Mouse (Mus musculus) C2C12 (cell line): ENCODE measurements around the gene Skiv2l. TPM values are rescaled to one million over a fixed set of nuclear protein-coding genes. Genes with fewer than 3 reads are reported as not detected.

Source experiments
- H3K27me3 ChIP-seq: one replicate; pipeline ENCODE4 v1.6.1; 2011; ENCODE audit not compliant: control insufficient read depth, insufficient read depth, insufficient read length
- H3K36me3 ChIP-seq: one replicate; pipeline ENCODE4 v1.6.1; 2011; ENCODE audit not compliant: control insufficient read depth, insufficient read depth
- H3K4me3 ChIP-seq: one replicate; pipeline ENCODE4 v1.5.1; 2011; ENCODE audit warnings: mild to moderate bottlenecking, control low read depth; ENCODE audit not compliant: poor library complexity, insufficient read depth, severe bottlenecking
- H3K79me2 ChIP-seq: one replicate; pipeline ENCODE4 v1.6.1; 2011; ENCODE audit not compliant: control insufficient read depth, insufficient read depth
- H3K79me3 ChIP-seq: one replicate; pipeline ENCODE4 v1.6.1; 2011; ENCODE audit warnings: low read depth, control low read depth
- H3ac ChIP-seq: one replicate; pipeline ENCODE3; 2011; ENCODE audit warnings: low read depth; ENCODE audit not compliant: control insufficient read depth, insufficient read length
- CEBPB ChIP-seq: IDR thresholded peaks from one replicate; pipeline ENCODE4 v1.6.1; 2011; ENCODE audit warnings: low read depth, mild to moderate bottlenecking, control low read depth, moderate library complexity
- CTCF ChIP-seq: IDR thresholded peaks from one replicate; pipeline ENCODE4 v1.5.1; 2011; ENCODE audit not compliant: control insufficient read depth, insufficient read depth, insufficient read length
- FOSL1 ChIP-seq: IDR thresholded peaks from one replicate; pipeline ENCODE4 v1.8.0; 2011; ENCODE audit warnings: mild to moderate bottlenecking, low read length; ENCODE audit not compliant: poor library complexity, insufficient read depth, severe bottlenecking
- MAX ChIP-seq: IDR thresholded peaks from one replicate; pipeline ENCODE4 v1.6.1; 2011; ENCODE audit warnings: mild to moderate bottlenecking, control low read depth
- MYOD1 ChIP-seq: IDR thresholded peaks from one replicate; pipeline ENCODE4 v1.6.1; 2011; ENCODE audit warnings: low read depth; ENCODE audit not compliant: control insufficient read depth, insufficient read length
- MYOG ChIP-seq: IDR thresholded peaks from one replicate; pipeline ENCODE4 v1.6.1; 2011; ENCODE audit not compliant: control insufficient read depth, insufficient read length; ENCODE audit errors: extremely low read depth
- USF1 ChIP-seq: IDR thresholded peaks from one replicate; pipeline ENCODE4 v1.6.1; 2011; ENCODE audit warnings: low read depth, mild to moderate bottlenecking, control low read depth, moderate library complexity
- polyA plus RNA-seq: library from polyadenylated mRNA; unstranded; fragments of >200 nt; fragmentation: generic; extraction: Trizol; gene quantifications from one replicate; pipeline ENCODE4 v1.2.1, GENCODE M21; 2012; ENCODE audit warnings: missing spikeins

Skiv2l gene
- polyA plus RNA-seq, 1 experiment = 28.1 TPM

- Histone ChIP-seq H3K79me2 (peaks cover 56% of the 10 kb centered on the region), H3K27me3 (no peaks in the 10 kb centered on the region), H3ac (no peak overlapping the region), H3K36me3 (peaks cover 1% of the 10 kb centered on the region), H3K79me3 (peaks cover 23% of the 10 kb centered on the region), H3K4me3 (no peak overlapping the region)
- TF ChIP-seq MYOD1 (no peak), USF1 (no peak), CEBPB (no peak), CTCF (no peak), MYOG (no peak), FOSL1 (no peak), MAX (no peak)
These were observed 46.4 kb upstream of the Skiv2l start for GRCm38 (mm10) chr17:34896366-34896765.

- no peak for TF ChIP-seq CEBPB
- no peak for TF ChIP-seq MYOG
- no peak for TF ChIP-seq MAX
- TF ChIP-seq FOSL1 = no peak
- TF ChIP-seq MYOD1 = no peak
- TF ChIP-seq USF1 = no peak
- no peak for TF ChIP-seq CTCF
- no peaks in the 10 kb centered on the region for H3K36me3 ChIP-seq
These were observed 45.7 kb upstream of the Skiv2l start for GRCm38 (mm10) chr17:34895724-34896123.

GRCm38 (mm10) chr17:34894801-34895530 is 45.0 kb upstream of the Skiv2l start:
- TF ChIP-seq CEBPB (no peak), MAX (peak; percentile 7), FOSL1 (no peak)
- H3K79me3 ChIP-seq = peaks cover 9% of the 10 kb centered on the region
- H3K36me3 ChIP-seq = no peaks in the 10 kb centered on the region
- peaks cover 42% of the 10 kb centered on the region for H3K79me2 ChIP-seq
- H3K4me3 ChIP-seq = peak overlapping the region; percentile 61
- H3K27me3 ChIP-seq = no peaks in the 10 kb centered on the region
- H3ac ChIP-seq = peak overlapping the region; percentile 72

More at GRCm38 (mm10) chr17:34895724-34896123, 45.7 kb upstream of the Skiv2l start:
- Histone ChIP-seq H3K79me3 (peaks cover 16% of the 10 kb centered on the region), H3K4me3 (no peak overlapping the region), H3K27me3 (no peaks in the 10 kb centered on the region), H3K79me2 (peaks cover 49% of the 10 kb centered on the region), H3ac (no peak overlapping the region)

GRCm38 (mm10) chr17:34894074-34894597 is 44.1 kb upstream of the Skiv2l start:
- Histone ChIP-seq H3K79me3 (peaks cover 2% of the 10 kb centered on the region), H3K27me3 (no peaks in the 10 kb centered on the region), H3K36me3 (no peaks in the 10 kb centered on the region), H3K79me2 (peaks cover 33% of the 10 kb centered on the region), H3ac (peak overlapping the region; percentile 46), H3K4me3 (peak overlapping the region; percentile 61)
- TF ChIP-seq MAX (no peak), MYOD1 (peak; percentile 63), CEBPB (peak; percentile 58)

GRCm38 (mm10) chr17:34893072-34893824 is 43.2 kb upstream of the Skiv2l start:
- no peaks in the 10 kb centered on the region for H3K36me3 ChIP-seq
- H3ac ChIP-seq = no peak overlapping the region
- peaks cover 28% of the 10 kb centered on the region for H3K79me2 ChIP-seq
- no peak overlapping the region for H3K4me3 ChIP-seq
- TF ChIP-seq MYOG (no peak), MYOD1 (no peak), MAX (no peak), USF1 (no peak), CEBPB (no peak), CTCF (no peak)
- H3K79me3 ChIP-seq = peaks cover 1% of the 10 kb centered on the region
- no peaks in the 10 kb centered on the region for H3K27me3 ChIP-seq

- Histone ChIP-seq H3K36me3 (no peaks in the 10 kb centered on the region), H3K79me2 (peaks cover 15% of the 10 kb centered on the region), H3ac (no peak overlapping the region), H3K4me3 (no peak overlapping the region), H3K79me3 (no peaks in the 10 kb centered on the region), H3K27me3 (no peaks in the 10 kb centered on the region)
- TF ChIP-seq MAX (no peak), FOSL1 (no peak), MYOD1 (no peak), MYOG (no peak)
These were observed 41.4 kb upstream of the Skiv2l start for GRCm38 (mm10) chr17:34891377-34891776.
